Mouse (Mus musculus) urinary bladder, postnatal 14 days (tissue): ENCODE measurements around the gene Tfr2.

Experiments
- DNase-seq: peaks from one replicate; pipeline ENCODE4 v3.0.0; 2021; ENCODE audit warnings: low spot score

The Tfr2 gene

DNA sequence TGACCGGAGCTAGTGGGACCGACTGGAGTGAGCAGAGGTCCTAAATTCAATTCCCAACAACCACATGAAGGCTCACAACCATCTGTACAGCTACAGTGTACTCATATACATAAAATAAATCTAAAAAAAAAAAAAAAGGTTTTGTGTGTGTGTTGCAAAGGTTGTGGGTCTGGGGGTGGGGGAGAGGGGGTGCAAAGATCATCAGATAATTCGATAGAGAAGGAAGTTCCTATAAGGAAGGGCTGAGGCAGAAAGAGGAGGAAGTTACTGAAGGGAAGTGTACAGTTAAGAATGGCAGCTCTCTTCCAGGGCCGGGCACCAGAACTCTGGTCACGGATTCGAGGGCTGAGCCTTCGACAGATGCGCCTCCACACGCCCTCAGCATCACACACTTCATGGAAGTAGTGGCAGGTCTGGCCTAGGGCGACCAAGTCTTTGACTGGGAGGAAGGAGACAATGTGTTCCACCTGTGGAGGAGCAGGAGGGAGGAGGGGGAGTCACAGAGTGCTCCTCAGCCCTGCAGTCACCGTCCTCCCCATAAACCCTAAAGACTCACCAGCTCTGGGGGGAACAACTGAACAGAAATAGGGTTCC, 54.4 kb downstream of the Tfr2 start:
- DNase-seq: no peak

DNA sequence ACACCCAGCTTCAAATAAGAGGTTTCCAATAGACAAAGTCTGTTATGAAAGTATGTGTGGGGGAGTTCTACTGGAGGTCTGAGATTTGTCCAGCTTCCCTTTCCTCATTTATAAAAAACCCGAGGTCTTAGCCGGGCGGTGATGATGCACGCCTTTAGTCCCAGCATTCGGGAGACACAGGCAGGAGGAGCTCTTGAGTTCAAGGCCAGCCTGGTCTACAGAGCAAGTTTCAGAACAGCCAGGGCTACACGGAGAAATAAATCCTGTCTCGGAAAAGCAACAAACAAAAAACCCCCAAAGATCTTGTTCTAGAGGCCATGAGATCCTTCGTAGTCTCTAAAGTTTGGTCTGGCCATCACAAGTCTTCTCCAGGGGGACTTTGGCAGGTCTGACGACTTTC, 58.4 kb downstream of the Tfr2 start:
- DNase-seq: no peak

DNA sequence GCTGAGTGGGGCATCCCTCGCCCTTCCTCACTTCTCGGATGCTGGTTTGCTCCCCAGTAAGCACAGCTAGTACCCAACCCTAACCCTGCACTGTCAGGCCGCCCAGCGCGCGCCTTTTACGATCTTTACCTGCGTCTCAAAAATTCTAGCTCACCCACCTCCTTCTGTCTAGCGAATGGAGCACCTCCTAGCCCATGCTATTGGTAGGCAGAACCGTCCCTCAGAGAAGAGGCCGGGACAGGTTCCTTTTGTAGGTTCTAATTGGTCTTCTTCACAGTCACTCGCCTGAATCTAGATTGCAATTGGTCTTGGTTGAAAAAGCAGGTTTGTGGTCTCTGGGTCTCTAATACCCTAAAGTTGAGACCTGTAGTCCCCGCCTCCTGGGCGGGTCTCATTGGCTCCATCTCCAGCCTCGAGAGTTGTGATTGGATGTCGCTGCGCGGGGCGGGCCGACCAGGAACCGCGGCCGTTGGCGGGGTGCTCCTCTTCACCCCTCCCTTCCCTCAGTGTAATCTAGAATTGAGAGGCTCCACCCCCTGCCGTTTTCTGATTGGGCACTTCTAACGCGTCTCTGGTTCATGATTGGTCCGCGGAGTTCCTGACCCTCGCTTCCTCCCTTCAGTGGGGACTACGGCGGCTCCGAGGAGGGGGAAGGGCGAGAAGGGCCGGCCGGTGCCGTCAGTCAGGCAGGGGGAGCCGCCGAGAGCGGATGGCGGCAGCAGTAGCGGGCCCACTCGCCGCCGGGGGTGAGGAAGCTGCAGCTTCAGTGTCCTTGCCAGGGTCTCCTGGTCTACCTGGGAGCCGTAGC, 59.1 kb downstream of the Tfr2 start, which contains the start of the genes Fbxo24, Lrch4 and Gm20605:
Gene Fbxo24 (minus strand): TSS at position 505 of the 808 bp plus-strand sequence.
Gene Lrch4 (plus strand): TSS at position 624 of the 808 bp plus-strand sequence.
Gene Gm20605 (plus strand): TSS at position 678 of the 808 bp plus-strand sequence.
- DNase-seq: peak; percentile 99

DNA sequence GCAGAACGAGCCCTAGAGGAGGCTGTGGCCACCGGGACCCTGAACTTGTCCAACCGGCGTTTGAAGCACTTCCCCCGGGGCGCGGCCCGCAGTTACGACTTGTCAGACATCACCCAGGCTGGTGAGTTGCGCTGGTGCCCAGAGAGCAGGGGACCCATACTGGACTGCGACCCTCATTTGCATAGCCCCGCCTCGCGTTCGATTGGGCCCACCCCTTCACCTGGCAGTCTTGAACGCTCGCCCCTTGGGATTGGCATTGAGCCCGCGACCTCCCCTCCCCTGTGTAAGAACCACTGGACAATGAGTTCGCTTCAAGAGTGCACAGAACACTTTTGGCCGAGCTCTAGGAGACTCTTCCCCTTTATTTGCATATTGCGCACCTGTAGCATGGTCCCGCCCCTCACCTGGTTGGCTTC, 59.7 kb downstream of the Tfr2 start:
- peak; percentile 70 for DNase-seq

DNA sequence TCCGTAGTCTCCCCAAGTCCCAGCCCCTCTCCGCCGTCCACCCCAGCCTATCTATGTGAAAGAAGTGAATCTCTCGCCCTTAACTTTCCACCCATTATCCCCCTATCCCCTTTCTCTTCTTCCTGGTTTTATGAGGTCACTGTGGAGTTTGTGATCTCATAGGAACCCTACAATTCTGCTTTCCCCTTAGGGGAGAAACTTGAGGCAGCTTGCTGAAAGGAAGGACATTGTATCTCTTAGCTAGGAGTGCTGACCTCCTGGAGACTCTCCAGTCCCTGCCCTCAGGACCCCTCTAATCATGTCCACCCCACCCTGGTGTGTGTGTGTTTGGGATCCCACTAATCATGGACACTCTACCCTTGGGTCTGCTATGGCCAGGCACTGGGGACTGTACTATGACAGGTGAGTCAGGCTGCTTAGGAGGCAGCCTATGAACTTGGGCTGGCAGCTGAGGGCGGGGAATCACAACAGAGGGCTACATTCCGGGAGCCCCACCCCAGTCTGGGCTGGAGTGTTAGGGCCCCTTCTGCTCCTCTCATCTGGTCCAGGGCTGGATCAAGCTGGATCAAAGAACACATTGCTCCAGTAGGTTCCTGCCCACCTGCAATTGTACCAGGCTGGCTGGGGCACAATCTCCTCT, 60.4 kb downstream of the Tfr2 start:
- peak; percentile 67 for DNase-seq

DNA sequence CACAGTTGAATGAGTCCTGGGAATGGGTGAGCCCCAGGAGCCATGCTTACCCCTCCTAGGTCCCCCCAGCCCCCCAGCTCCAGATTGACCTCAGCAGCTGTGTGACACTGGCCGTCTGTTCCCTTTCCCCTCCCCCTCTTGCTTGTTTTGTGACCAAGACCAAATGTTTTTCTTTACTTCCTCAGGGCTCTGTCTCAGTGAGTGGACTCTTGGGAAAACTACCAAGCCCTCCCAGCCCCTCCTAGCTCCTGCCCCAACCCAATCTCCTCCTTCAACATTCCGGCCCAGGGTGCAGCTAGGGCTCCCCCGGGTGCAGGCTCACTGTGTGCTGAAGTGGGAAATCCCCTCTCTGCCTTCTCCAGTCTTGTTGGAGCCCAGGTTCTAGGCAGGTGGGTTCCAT, 61.0 kb downstream of the Tfr2 start:
- DNase-seq: peak; percentile 60

DNA sequence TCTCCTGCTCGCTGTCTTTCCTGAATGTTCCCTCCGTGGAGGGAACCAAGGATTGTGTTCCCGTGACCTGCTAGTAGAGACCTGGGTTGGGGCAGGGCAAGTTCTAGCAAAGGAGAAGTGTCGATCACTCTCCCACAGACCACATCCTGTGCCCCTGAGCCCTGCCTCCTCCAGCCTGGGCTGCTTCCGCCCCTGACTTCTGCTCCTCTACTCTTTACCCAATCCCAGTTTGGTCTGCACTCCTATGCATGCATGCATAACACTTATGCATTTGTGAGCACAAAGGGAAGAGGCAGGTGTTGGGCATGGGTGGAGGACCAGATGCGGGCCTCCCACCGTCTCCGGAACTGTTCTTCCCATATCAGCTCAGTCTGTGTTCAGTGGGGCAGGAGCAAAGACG, 61.5 kb downstream of the Tfr2 start:
- no peak for DNase-seq

DNA sequence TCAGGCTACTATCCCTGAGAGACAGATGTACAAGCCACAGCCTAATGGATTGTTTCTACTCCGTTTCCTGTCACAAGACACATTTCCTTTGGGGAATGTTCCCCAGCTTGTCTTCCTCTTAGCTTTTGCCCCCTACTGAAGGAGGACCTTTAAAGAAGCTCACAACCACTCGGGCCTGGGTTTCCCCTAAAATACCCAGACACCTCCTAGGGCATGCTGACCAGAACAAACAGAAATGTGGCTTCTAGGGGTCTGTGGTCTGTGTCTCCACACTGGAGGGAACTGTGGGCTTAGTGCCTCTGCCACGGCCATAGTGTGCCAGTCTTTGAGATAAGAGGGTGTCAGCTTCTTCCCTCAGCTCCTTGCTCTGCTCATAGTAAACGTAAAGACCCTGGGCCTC, 62.0 kb downstream of the Tfr2 start:
- no peak for DNase-seq

DNA sequence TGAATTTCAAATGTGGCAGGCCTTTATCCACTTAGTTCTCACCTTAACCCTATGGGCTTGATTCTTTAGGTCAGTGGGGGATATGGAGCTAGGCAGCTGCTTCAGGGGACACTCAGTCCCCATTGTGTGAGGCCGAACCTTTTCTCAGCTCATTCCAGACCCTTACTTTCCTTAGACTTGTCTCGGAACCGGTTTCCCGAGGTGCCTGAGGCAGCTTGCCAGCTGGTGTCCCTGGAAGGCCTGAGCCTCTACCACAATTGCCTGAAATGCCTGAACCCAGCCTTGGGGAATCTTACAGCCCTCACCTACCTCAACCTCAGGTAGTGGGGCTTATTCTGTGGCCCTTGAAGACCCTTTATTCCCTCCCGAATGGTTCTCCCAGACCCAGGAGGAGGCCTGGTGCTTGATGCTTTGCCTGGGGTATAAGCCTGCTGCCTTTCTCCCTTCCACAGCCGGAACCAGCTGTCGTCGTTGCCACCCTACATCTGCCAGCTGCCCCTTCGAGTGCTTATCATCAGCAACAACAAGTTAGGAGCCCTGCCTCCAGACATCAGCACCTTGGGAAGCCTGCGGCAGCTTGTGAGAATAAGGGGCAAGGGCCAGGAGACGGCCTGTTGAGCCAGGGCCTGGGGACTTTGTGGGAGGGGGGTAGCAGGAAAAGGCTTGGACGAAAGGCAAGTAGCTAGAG, 63.9 kb downstream of the Tfr2 start:
- DNase-seq: peak; percentile 76
